Mouse (Mus musculus): ENCODE results near the gene Frmd5.
A peak's percentile ranks its signal among the peaks of the same experiment; 100 is the strongest.

Frmd5 gene

DNA sequence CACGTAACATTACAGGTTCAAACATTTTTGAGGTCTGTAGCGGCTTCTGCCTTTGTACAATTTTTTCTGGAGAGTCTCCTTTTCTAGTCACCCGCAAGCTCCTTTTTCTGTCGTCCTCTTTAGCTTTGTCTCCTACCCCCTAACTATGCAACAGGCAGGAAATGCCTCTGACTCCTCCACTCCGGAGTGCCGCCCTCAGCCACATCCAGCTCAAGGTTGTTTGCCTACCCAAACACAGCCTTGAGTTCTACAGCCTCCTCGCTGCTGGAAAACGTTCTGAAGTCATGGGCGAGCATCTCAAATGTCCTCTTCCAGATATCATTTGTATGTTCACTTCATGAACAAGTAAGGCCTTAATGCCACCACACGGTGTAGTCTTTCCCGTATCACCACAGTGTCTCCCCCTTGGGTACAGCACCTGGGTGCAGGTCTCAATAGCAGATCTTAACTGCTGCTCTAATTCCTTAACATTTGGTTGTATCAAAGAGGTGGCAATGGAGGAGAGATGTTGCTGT lies 45.5 kb downstream of the Frmd5 start:
- DNase-seq = no peak

DNA sequence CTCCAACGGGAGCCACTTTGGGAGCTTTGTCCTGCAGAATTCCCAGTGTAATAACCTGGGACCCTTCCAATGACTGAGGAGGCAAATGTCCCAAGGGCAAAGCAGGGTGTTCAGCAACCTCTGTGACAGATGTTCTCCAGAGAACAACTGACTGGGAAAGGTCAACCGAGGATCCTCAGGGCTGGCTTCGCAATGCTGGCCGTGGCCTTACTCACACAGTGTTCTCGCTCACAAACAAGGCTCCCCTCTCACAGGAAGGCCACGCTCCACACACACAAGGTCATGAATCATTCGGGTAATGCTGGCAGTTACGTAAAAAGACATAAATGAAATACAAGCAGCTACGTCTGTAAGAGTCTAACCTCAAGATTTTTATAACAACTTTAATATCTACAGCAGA lies 46.2 kb downstream of the Frmd5 start:
- no peak for DNase-seq

- no peak for DNase-seq
Observed at GRCm38 (mm10) chr2:121758258-121758657, 48.6 kb downstream of the Frmd5 start.

GRCm38 (mm10) chr2:121756336-121756735 lies 50.6 kb downstream of the Frmd5 start:
- no peak for DNase-seq

GRCm38 (mm10) chr2:121755056-121755455 lies 51.8 kb downstream of the Frmd5 start:
- DNase-seq = no peak

- DNase-seq = no peak
Observed at GRCm38 (mm10) chr2:121750121-121750520, 56.8 kb downstream of the Frmd5 start.

DNA sequence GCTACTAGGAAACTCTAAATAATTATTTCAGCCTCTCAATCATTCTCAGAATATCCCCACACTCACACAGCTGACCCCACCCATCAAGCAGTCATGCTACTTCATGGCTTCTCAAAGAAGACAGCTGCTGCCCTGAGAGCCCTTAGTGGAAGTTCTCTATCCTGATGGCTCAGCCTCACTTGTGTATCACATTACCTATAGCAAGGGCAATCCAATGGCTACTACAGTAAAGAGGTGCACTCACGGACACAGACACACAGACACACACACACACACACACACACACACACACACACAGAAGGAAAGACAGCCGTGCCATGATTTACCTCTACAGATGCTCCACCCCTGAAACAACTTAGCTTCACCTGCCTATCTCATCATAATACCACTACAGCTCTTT lies 65.7 kb downstream of the Frmd5 start:
- DNase-seq = no peak

GRCm38 (mm10) chr2:121739410-121739809 lies 67.5 kb downstream of the Frmd5 start:
- DNase-seq = no peak

GRCm38 (mm10) chr2:121733426-121733825 lies 73.5 kb downstream of the Frmd5 start:
- DNase-seq = no peak

DNA sequence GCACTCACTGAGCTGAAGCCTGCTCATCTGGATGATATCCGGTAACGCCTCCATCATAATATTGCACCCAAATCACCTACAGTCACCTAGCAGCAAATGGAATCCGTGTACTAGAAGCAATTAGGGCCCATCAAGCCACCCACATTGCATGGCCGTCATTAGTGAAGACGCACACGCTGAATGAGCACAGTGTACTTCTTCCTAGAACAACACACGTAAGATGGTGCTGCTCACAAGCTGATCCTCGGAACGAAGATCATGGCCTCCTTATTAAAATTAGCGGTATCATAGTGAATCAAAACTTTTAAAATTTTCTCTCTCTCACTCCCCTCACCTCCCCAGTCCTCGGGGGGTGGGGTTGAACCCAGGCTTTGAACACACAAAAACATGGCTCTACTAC lies 76.4 kb downstream of the Frmd5 start:
- no peak for DNase-seq

- no peak for DNase-seq
Observed at GRCm38 (mm10) chr2:121728907-121729575, 77.8 kb downstream of the Frmd5 start.

DNA sequence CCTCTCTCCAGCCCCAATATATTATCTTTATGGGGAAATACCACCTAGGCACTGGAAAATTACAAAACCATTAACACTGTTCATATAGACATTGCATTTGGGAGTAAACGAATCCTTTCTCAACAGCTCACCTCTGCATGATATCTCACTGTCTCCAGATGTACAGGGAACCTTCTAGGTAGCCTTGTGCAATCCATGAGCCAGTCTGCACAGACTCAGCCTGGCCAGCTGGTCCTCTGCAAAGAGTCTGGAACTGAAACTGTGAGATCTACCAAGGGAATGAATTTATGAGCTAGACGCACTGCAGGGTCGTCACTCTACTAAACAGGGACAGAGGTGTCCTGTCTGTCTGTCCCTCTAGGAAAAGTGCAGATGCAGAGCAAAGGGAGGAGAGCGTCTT lies 82.0 kb downstream of the Frmd5 start:
- no peak for DNase-seq

GRCm38 (mm10) chr2:121723796-121724195 lies 83.1 kb downstream of the Frmd5 start:
- DNase-seq = no peak

- DNase-seq = no peak
Observed at GRCm38 (mm10) chr2:121719000-121719399, 87.9 kb downstream of the Frmd5 start.

GRCm38 (mm10) chr2:121717133-121717532 lies 89.8 kb downstream of the Frmd5 start:
- DNase-seq = no peak

DNA sequence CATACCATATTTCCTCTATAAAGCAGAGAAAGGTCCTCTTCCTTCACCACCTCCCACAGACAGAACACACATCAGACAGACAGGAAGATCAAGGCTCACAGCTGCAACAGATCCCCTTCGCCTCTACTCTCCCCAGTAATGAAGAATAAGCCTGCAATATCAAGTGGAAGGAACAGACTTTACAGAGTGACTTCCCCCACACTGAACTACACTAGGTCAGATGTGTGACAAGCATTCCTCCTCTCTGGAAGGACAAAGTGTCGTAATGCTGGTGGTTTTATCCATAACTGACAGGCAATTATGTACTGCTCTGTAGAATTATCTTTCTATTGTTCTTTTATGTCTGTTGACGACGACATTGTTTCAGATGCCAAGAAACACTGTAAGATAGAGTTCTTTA lies 93.3 kb downstream of the Frmd5 start:
- DNase-seq = no peak

DNA sequence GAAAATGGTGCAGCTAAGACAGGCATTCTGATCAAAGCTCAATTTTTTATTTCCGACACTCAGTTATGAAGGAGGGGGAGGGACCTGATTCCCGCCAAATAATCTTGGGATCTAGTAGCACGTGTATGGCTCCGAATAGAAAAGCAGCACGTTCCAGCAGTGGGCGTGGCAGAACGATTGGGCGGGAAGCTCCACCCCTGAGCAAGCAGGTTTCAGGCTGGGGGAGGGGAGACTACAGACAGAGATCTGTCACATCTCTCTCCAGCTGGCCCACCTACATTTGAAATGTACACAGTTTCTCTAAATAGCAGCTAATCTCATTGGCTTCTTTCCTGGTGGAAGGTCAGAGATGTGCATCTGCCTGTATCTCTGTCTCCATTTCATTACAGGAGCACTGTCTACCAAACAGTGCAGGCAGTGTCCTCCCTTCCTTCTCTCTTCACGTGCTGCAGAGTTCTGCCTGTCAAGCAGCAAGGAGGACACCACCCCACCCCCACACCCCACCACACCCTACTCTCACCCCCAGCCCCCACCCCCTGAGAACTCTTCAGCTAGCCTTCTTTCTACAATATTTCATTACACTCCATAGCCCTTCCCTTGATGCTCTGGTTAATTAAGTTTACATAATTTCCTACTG lies 95.0 kb downstream of the Frmd5 start:
- no peak for DNase-seq

DNA sequence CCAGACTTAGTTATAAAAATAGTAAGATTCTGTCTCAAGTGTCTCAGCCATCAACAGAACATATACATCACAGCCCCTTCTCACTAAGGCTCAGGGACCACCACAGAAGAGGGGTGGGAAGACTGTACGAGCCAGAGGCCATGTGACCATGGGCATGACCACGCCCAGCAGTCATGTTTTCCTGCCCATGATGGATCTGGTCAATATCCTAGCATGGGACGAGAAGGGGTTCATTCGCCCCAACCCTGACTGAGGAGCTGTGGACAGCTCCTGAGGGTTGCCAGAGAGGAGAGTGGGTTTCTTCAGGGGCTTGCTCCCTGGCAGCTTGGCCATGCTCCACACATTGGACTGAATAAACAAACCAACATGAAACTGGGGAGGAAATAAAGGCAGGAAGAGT lies 97.8 kb downstream of the Frmd5 start:
- no peak for DNase-seq

GRCm38 (mm10) chr2:121707461-121707860 lies 99.4 kb downstream of the Frmd5 start:
- DNase-seq = no peak

DNA sequence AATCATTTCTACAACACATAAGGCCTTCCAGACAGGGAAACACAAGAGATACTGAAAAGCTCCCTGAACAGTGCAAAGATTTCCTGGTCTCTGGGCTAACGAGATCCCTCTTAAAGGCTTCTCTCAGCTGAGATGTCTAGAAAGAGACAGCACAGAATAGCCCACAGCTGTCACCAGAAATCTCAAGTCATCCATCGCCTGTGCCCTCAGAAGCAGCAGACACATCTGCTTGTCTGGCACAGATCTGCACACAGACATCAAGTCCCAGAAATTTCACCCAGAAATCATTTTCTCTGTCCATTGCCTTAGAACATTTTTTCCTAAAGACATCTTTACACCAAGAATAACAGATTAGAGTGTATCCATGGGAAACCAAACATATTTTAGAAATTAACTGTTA lies 101.1 kb downstream of the Frmd5 start:
- no peak for DNase-seq

- no peak for DNase-seq
Observed at GRCm38 (mm10) chr2:121699331-121699730, 107.6 kb downstream of the Frmd5 start.

- peak in 1 of 2 experiments; percentile 8 for DNase-seq
Observed at GRCm38 (mm10) chr2:121695436-121695835, 111.5 kb downstream of the Frmd5 start.

- no peak for DNase-seq
Observed at GRCm38 (mm10) chr2:121688107-121688506, 118.8 kb downstream of the Frmd5 start.

DNA sequence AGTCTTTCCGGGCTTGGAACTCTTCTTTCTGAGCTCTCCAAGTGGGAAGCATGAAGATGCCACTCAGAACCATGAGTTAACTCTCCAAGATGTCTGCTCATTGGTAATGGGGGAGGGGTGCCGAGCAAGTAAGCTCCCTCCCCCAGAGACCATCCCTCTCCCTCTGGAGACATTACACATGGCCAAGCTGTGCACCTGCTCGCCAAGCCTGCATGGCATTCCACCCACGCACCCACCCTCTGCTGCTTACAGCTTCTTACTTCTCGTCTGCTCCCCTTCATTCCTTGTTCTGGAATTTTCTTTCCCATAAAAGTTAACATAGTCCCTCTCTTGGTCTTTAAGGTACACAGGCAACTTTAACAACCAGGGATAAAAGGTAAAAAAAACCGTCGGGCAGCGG lies 123.3 kb downstream of the Frmd5 start:
- DNase-seq = no peak

DNA sequence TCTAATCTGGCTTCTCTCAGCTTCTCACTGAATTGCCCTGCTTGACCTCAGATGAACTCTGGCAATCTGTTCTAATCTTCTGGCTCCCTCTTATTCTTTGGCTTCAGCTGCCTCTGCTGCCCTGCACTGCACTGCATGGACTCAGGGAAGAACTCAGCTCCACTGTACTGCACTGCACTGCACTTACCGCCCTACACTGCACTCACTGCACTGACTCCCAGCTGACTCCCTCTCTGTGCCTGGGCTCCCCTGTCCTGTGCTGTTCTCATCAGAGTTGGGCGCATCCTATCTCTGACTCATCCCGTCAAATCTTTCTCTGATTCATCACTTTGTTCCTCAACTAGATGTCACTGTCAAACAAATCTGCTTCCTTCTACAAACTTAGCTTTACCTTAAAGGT lies 124.5 kb downstream of the Frmd5 start:
- no peak for DNase-seq

Measured in spleen, adult 18-20 months (tissue).